Mouse (Mus musculus): Measurements from ENCODE around the gene Gja8.
A peak's percentile ranks its signal among the peaks of the same experiment; 100 is the strongest.

Gene Gja8

GRCm38 (mm10) chr3:96879536-96879935 lies 46.3 kb downstream of the Gja8 start:
- DNase-seq (ENCODE audit: low spot score in 2 of 2): no peak

GRCm38 (mm10) chr3:96874808-96875571 lies 50.8 kb downstream of the Gja8 start:
- DNase-seq (ENCODE audit: low spot score in 2 of 2): peak in 1 of 2 experiments; percentile 30

- no peak for DNase-seq (ENCODE audit: low spot score in 2 of 2)
Observed at GRCm38 (mm10) chr3:96872501-96872900, 53.3 kb downstream of the Gja8 start.

GRCm38 (mm10) chr3:96871070-96871469 lies 54.8 kb downstream of the Gja8 start:
- DNase-seq (ENCODE audit: low spot score in 2 of 2): no peak

GRCm38 (mm10) chr3:96870270-96870669 lies 55.5 kb downstream of the Gja8 start:
- no peak for DNase-seq (ENCODE audit: low spot score in 2 of 2)

GRCm38 (mm10) chr3:96869091-96869490 lies 56.7 kb downstream of the Gja8 start:
- no peak for DNase-seq (ENCODE audit: low spot score in 2 of 2)

GRCm38 (mm10) chr3:96868566-96868965 lies 57.3 kb downstream of the Gja8 start:
- DNase-seq (ENCODE audit: low spot score in 2 of 2): no peak

GRCm38 (mm10) chr3:96867863-96868262 lies 58.0 kb downstream of the Gja8 start:
- no peak for DNase-seq (ENCODE audit: low spot score in 2 of 2)

All from spleen, postnatal 4 days (tissue).